Mouse (Mus musculus) E14TG2a.4 (cell line): Measurements from ENCODE around the gene Psap.
"Not testable (repeated sequence)": the region's sequence is repeated elsewhere in the genome, so short reads cannot be mapped to it uniquely, and the experiment has no call there.

ENCODE experiments used
- H3K27me3 ChIP-seq: 2 replicates; pipeline ENCODE4 v1.6.1; 2014; ENCODE audit warnings: low read length, control low read depth; ENCODE audit not compliant: insufficient read depth
- H3K36me3 ChIP-seq: 2 replicates; pipeline ENCODE4 v1.6.1; 2014; ENCODE audit warnings: low read length, control low read depth; ENCODE audit not compliant: insufficient read depth
- H3K4me1 ChIP-seq: replicated peaks from 2 replicates; pipeline ENCODE4 v1.6.1; 2014; ENCODE audit warnings: low read depth, low read length, control low read depth
- H3K4me3 ChIP-seq: replicated peaks from 2 replicates; pipeline ENCODE4 v1.5.1; 2014; ENCODE audit warnings: mild to moderate bottlenecking, low read length
- H3K9me3 ChIP-seq: 2 replicates; pipeline ENCODE4 v1.6.1; 2014; ENCODE audit warnings: low read length, control low read depth
- CTCF ChIP-seq: conservative IDR thresholded peaks from 2 replicates; pipeline ENCODE4 v1.5.1; 2014; ENCODE audit warnings: low read length
- NANOG ChIP-seq: IDR thresholded peaks from 2 replicates; pipeline ENCODE4 v1.6.1; 2014; ENCODE audit warnings: borderline replicate concordance, low read length, mixed read lengths
- POU5F1 ChIP-seq: IDR thresholded peaks from 2 replicates; pipeline ENCODE4 v1.6.1; 2014; ENCODE audit warnings: low read length, borderline replicate concordance

The Psap gene

GRCm38 (mm10) chr10:60277207-60278005 is at the start of gene Psap:
TSS of gene Psap (plus strand) at chr10:60277627.
- Histone ChIP-seq H3K27me3 (peaks cover 9% of the 10 kb centered on the region; the same call in 1 of the 2 replicates), H3K9me3 (no peaks in the 10 kb centered on the region), H3K4me3 (peak within 1 kb of the TSS; percentile 89), H3K36me3 (peaks cover 20% of the 10 kb centered on the region), H3K4me1 (peaks cover 61% of the 10 kb centered on the region)
- no peak for TF ChIP-seq NANOG
- no peak for TF ChIP-seq POU5F1
- TF ChIP-seq CTCF, result no peak

GRCm38 (mm10) chr10:60227666-60228065 is 49.8 kb upstream of the Psap start:
- Histone ChIP-seq H3K27me3 (peaks cover 19% of the 10 kb centered on the region), H3K9me3 (no peaks in the 10 kb centered on the region), H3K36me3 (no peaks in the 10 kb centered on the region), H3K4me1 (peaks cover 36% of the 10 kb centered on the region), H3K4me3 (no peak overlapping the region)
- TF ChIP-seq CTCF (no peak), POU5F1 (no peak), NANOG (no peak)

DNA sequence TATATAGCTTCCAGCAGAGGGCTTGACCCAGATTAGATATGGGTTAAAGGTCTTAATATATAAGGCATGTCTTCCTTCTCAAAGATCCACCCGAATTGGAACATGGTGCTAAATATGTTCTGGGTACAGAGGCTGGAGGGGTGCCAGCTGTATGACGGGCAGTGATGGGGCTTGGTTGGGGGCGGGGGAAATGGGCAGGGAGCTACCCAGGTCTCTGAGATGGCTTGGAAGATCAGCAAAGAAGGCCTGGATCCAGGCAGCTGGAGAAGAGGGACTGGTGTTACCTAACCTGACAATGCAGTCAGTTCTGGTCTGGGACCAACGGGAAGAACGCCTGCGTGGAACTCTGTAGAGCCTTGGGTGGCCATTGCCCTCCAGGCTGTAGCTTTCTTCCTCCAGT is 48.3 kb upstream of the Psap start:
- Histone ChIP-seq H3K4me3 (no peak overlapping the region), H3K9me3 (no peaks in the 10 kb centered on the region), H3K4me1 (peaks cover 46% of the 10 kb centered on the region), H3K36me3 (no peaks in the 10 kb centered on the region), H3K27me3 (peaks cover 19% of the 10 kb centered on the region)
- TF ChIP-seq NANOG, result no peak
- no peak for TF ChIP-seq CTCF
- TF ChIP-seq POU5F1, result no peak

GRCm38 (mm10) chr10:60230321-60231088 is 46.9 kb upstream of the Psap start:
- Histone ChIP-seq H3K4me3 (0 out of 2 replicates have a peak overlapping the region, but pooled peaks have one; percentile 18), H3K36me3 (no peaks in the 10 kb centered on the region), H3K27me3 (peaks cover 19% of the 10 kb centered on the region), H3K4me1 (peaks cover 40% of the 10 kb centered on the region), H3K9me3 (no peaks in the 10 kb centered on the region)
- TF ChIP-seq POU5F1 (no peak), CTCF (no peak), NANOG (no peak)

- no peaks in the 10 kb centered on the region for H3K9me3 ChIP-seq
- H3K4me3 ChIP-seq, result no peak overlapping the region
- peaks cover 7% of the 10 kb centered on the region; the same call in 1 of the 2 replicates for H3K27me3 ChIP-seq
- H3K4me1 ChIP-seq, result peaks cover 52% of the 10 kb centered on the region
- no peak for TF ChIP-seq CTCF
- TF ChIP-seq NANOG, result no peak
- no peak for TF ChIP-seq POU5F1
- H3K36me3 ChIP-seq, result peaks cover 14% of the 10 kb centered on the region
Measured at GRCm38 (mm10) chr10:60234006-60234405, 43.4 kb upstream of the Psap start.

DNA sequence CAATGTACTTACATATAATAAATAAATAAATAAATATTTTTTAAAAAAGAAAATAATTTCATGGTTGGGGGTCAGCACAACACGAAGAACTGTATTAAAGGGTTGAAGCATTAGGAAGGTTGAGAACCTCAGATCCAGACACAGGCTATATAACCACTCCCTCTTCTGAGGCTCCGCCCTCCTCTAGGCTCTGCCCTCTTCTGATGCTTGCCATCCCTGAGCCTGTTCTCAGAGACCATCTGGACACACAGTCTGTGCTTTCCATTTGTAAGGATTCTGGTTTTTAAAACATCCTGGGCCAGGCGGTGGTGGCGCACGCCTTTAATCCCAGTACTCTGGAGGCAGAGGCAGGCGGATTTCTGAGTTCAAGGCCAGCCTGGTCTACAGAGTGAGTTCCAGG is 41.6 kb upstream of the Psap start:
- Histone ChIP-seq H3K4me1 (peaks cover 43% of the 10 kb centered on the region), H3K36me3 (peaks cover 14% of the 10 kb centered on the region)
- H3K27me3 ChIP-seq, H3K9me3 ChIP-seq, H3K4me3 ChIP-seq: not testable (repeated sequence)

- H3K4me3 ChIP-seq, result no peak overlapping the region
- H3K9me3 ChIP-seq, result peaks cover under 1% of the 10 kb centered on the region
- TF ChIP-seq POU5F1 (no peak), CTCF (peak; percentile 87), NANOG (no peak)
- H3K4me1 ChIP-seq, result peaks cover 35% of the 10 kb centered on the region
- no peaks in the 10 kb centered on the region for H3K27me3 ChIP-seq
- peaks cover 14% of the 10 kb centered on the region for H3K36me3 ChIP-seq
Measured at GRCm38 (mm10) chr10:60237475-60238154, 39.8 kb upstream of the Psap start.

DNA sequence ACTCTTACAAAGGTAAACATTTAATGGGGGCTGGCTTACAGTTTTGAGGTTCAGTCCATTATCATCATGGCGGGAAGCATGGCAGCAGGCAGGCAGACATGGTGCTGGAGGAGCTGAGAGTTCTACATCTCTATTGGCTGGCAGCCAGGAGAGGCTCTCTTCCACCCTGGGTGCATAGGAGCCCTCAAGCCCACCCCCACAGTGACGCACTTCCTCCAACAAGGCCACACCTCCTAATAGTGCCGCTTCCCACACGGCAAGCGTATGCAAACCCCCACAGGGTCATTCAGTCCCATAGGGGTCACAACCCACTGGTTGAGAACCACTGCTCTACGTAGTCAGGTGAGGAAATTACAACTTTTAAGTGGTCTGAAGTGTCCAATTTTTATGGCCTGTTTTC is 37.0 kb upstream of the Psap start:
- peaks cover 14% of the 10 kb centered on the region for H3K36me3 ChIP-seq
- peaks cover 11% of the 10 kb centered on the region for H3K9me3 ChIP-seq
- peaks cover 28% of the 10 kb centered on the region for H3K4me1 ChIP-seq
- TF ChIP-seq CTCF (no peak), NANOG (peak; percentile 9; the same call in 1 of the 2 replicates), POU5F1 (no peak)
- H3K27me3 ChIP-seq, result no peaks in the 10 kb centered on the region
- peak overlapping the region; percentile 80 for H3K4me3 ChIP-seq
